Mouse (Mus musculus) myocyte (in vitro differentiated cells): ENCODE results near the gene Iqschfp.

Experiments
- CEBPB ChIP-seq: IDR thresholded peaks from 2 replicates; pipeline ENCODE4 v1.6.1; 2011; ENCODE audit warnings: mild to moderate bottlenecking, moderate library complexity; ENCODE audit not compliant: poor library complexity, insufficient read depth, severe bottlenecking
- E2F4 ChIP-seq: IDR thresholded peaks from one replicate; pipeline ENCODE4 v1.6.1; 2011; ENCODE audit warnings: mild to moderate bottlenecking, control low read depth, moderate library complexity; ENCODE audit not compliant: insufficient read depth
- MAX ChIP-seq: IDR thresholded peaks from one replicate; pipeline ENCODE4 v1.6.1; 2011; ENCODE audit warnings: low read depth, mild to moderate bottlenecking, control low read depth
- MYOG ChIP-seq, 3 experiments: IDR thresholded peaks; one replicate each; pipeline ENCODE4 v1.6.1; 2011; ENCODE audit warnings: control low read depth in 2 of 3, low read depth in 2 of 3, mild to moderate bottlenecking in 2 of 3; ENCODE audit not compliant: insufficient read length in 2 of 3, control insufficient read depth in 1 of 3, insufficient read depth in 1 of 3
- POLR2A ChIP-seq: IDR thresholded peaks from one replicate; pipeline ENCODE4 v1.6.1; 2011; ENCODE audit warnings: low read depth, mild to moderate bottlenecking, control low read depth, moderate library complexity; ENCODE audit not compliant: insufficient read length
- POLR2AphosphoS2 ChIP-seq: IDR thresholded peaks from one replicate; pipeline ENCODE4 v1.6.1; 2011; ENCODE audit warnings: low read depth, control low read depth; ENCODE audit not compliant: insufficient read length
- SRF ChIP-seq: IDR thresholded peaks from one replicate; pipeline ENCODE4 v1.6.1; 2011; ENCODE audit warnings: low read depth; ENCODE audit not compliant: control insufficient read depth, insufficient read length
- TCF12 ChIP-seq: IDR thresholded peaks from one replicate; pipeline ENCODE4 v1.6.1; 2011; ENCODE audit warnings: mild to moderate bottlenecking, control low read depth; ENCODE audit not compliant: poor library complexity, insufficient read depth, severe bottlenecking
- TCF3 ChIP-seq: IDR thresholded peaks from one replicate; pipeline ENCODE4 v1.6.1; 2011; ENCODE audit warnings: low read depth, control low read depth; ENCODE audit not compliant: insufficient read length
- USF1 ChIP-seq: IDR thresholded peaks from one replicate; pipeline ENCODE4 v1.6.1; 2011; ENCODE audit warnings: low read depth, mild to moderate bottlenecking, control low read depth, moderate library complexity

DNA sequence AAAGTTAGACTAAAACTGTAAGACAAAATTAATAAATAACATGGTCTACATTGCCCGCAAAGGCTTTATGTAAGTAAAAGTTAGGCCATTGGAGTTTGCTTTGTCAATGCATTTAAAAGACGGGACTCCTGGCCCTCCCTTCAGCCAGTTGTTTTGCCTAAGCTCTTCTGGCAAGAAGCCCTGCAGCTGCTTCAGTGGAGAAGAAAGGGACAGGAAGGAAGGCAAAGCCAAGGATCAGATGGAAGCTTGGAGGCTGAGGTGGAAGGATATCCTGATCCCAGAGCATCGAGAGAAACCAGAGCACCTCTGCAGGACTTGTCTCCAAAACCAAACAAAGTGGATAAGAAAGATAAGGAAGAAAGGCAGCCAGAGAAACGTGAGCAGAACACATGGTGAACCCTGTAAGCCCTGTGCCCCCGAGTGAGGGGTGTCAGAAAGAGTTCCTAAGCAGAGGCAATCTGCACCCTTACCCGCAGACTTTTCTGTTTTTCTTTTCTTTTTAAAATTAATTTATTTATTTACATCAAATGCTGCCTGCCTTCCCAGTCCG, 614.8 kb downstream of the Iqschfp start:
- no peak for TF ChIP-seq POLR2A
- no peak for TF ChIP-seq USF1
- TF ChIP-seq MAX, result no peak
- peak in 2 of 3 experiments; percentile 70 to 71 for TF ChIP-seq MYOG (IDR thresholded peaks at IDR 0.05; ENCODE audit: control insufficient read depth in 1 of 3, insufficient read depth in 1 of 3, insufficient read length in 2 of 3, low read depth in 2 of 3)
- TF ChIP-seq SRF, result no peak
- peak; percentile 49 for TF ChIP-seq TCF12
- no peak for TF ChIP-seq CEBPB
- no peak for TF ChIP-seq E2F4
- no peak for TF ChIP-seq POLR2AphosphoS2
- no peak for TF ChIP-seq TCF3
